Mouse (Mus musculus) forebrain, embryonic 12.5 days (tissue): Measurements from ENCODE around the gene Proca1. TPM values are rescaled to one million over a fixed set of nuclear protein-coding genes. Genes with fewer than 3 reads are reported as not detected.
A peak's percentile ranks its signal among the peaks of the same experiment; 100 is the strongest.

Experiments used
- ATAC-seq: fragments of 200-750 bp; cut with Nextera tagmentation; 2 replicates; pipeline ENCODE4 v1.8.0; 2017; ENCODE audit warnings: moderate TSS enrichment; ENCODE audit not compliant: low FRiP score
- H3K27ac ChIP-seq: fragments of 300-500 bp; sonication (generic); 2 replicates; pipeline ENCODE4 v1.5.1; 2016; ENCODE audit warnings: mild to moderate bottlenecking
- H3K27me3 ChIP-seq: fragments of 300-500 bp; sonication (generic); 2 replicates; pipeline ENCODE4 v1.6.1; 2016; ENCODE audit warnings: mild to moderate bottlenecking
- H3K36me3 ChIP-seq: fragments of 300-500 bp; sonication (generic); replicated peaks from 2 replicates; pipeline ENCODE4 v1.6.1; 2016; ENCODE audit warnings: mild to moderate bottlenecking
- H3K4me1 ChIP-seq: fragments of 300-500 bp; sonication (generic); 2 replicates; pipeline ENCODE4 v1.6.1; 2016
- H3K4me2 ChIP-seq: fragments of 300-500 bp; sonication (generic); 2 replicates; pipeline ENCODE4 v1.6.1; 2016; ENCODE audit warnings: mild to moderate bottlenecking, moderate library complexity
- H3K4me3 ChIP-seq: fragments of 300-500 bp; sonication (generic); replicated peaks from 2 replicates; pipeline ENCODE4 v1.5.1; 2016; ENCODE audit warnings: mild to moderate bottlenecking
- H3K9ac ChIP-seq: fragments of 300-500 bp; sonication (generic); 2 replicates; pipeline ENCODE4 v1.6.1; 2016; ENCODE audit warnings: mild to moderate bottlenecking
- H3K9me3 ChIP-seq: fragments of 300-500 bp; sonication (generic); 2 replicates; pipeline ENCODE4 v1.6.1; 2016
- WGBS: fragments of 180-500 bp; shearing (Covaris S2); methylation state at CpG from one replicate; pipeline ENCODE4 v1.1.7; 2016; 5-methylcytosine and 5-hydroxymethylcytosine counted together
- polyA plus RNA-seq: library from polyadenylated mRNA; unstranded; fragments of >200 nt; fragmentation: Nextera tagmentation; extraction: Ambion mirVana; gene quantifications from 2 replicates; pipeline ENCODE4 v1.2.1, GENCODE M21; 2016

Proca1 gene
- polyA plus RNA-seq, 1 experiment from 2014 or later: 1.5 TPM

GRCm38 (mm10) chr11:78213086-78213817, 20.1 kb downstream of the Proca1 start:
- no peaks in the 10 kb centered on the region for H3K27me3 ChIP-seq
- no peak overlapping the region for H3K4me3 ChIP-seq
- ATAC-seq: no peak
- no peak overlapping the region for H3K4me2 ChIP-seq
- no peak overlapping the region for H3K9ac ChIP-seq
- no peaks in the 10 kb centered on the region for H3K9me3 ChIP-seq
- H3K4me1 ChIP-seq: no peaks in the 10 kb centered on the region
- H3K36me3 ChIP-seq: peaks cover 97% of the 10 kb centered on the region
- 96% methylated on average over 14 of the region's 14 CpGs for WGBS
- no peak overlapping the region for H3K27ac ChIP-seq

GRCm38 (mm10) chr11:78215709-78216317, 22.6 kb downstream of the Proca1 start:
- Histone ChIP-seq H3K36me3 (peaks cover 96% of the 10 kb centered on the region), H3K4me3 (no peak overlapping the region), H3K4me2 (no peak overlapping the region), H3K27ac (no peak overlapping the region), H3K27me3 (no peaks in the 10 kb centered on the region), H3K9me3 (no peaks in the 10 kb centered on the region), H3K9ac (no peak overlapping the region), H3K4me1 (no peaks in the 10 kb centered on the region)
- ATAC-seq: no peak
- 91% methylated on average over 11 of the region's 11 CpGs for WGBS

- 96% methylated on average over 4 of the region's 4 CpGs for WGBS
- H3K9me3 ChIP-seq: no peaks in the 10 kb centered on the region
- H3K4me2 ChIP-seq: no peak overlapping the region
- no peak for ATAC-seq
- H3K27me3 ChIP-seq: no peaks in the 10 kb centered on the region
- H3K27ac ChIP-seq: no peak overlapping the region
- no peaks in the 10 kb centered on the region for H3K4me1 ChIP-seq
- H3K9ac ChIP-seq: no peak overlapping the region
- H3K36me3 ChIP-seq: peaks cover 97% of the 10 kb centered on the region
- no peak overlapping the region for H3K4me3 ChIP-seq
Measured at GRCm38 (mm10) chr11:78223586-78223985, 30.4 kb downstream of the Proca1 start.

- Histone ChIP-seq H3K27me3 (no peaks in the 10 kb centered on the region), H3K4me1 (no peaks in the 10 kb centered on the region), H3K36me3 (peaks cover 85% of the 10 kb centered on the region), H3K4me3 (no peak overlapping the region), H3K9me3 (no peaks in the 10 kb centered on the region), H3K27ac (no peak overlapping the region), H3K4me2 (no peak overlapping the region), H3K9ac (no peak overlapping the region)
- ATAC-seq: no peak
- 93% methylated on average over 6 of the region's 6 CpGs for WGBS
Measured at GRCm38 (mm10) chr11:78231518-78231917, 38.3 kb downstream of the Proca1 start.

- Histone ChIP-seq H3K9me3 (no peaks in the 10 kb centered on the region), H3K4me1 (peaks cover 21% of the 10 kb centered on the region), H3K27me3 (no peaks in the 10 kb centered on the region), H3K4me2 (no peak overlapping the region), H3K9ac (no peak overlapping the region), H3K27ac (no peak overlapping the region), H3K36me3 (peaks cover 34% of the 10 kb centered on the region), H3K4me3 (no peak overlapping the region)
- 94% methylated on average over 9 of the region's 9 CpGs for WGBS
- ATAC-seq: no peak
Measured at GRCm38 (mm10) chr11:78240193-78240857, 47.1 kb downstream of the Proca1 start.

GRCm38 (mm10) chr11:78245261-78245626, 52.1 kb downstream of the Proca1 start:
- Histone ChIP-seq H3K36me3 (peaks cover 11% of the 10 kb centered on the region), H3K4me2 (peak overlapping the region; percentile 86), H3K9me3 (no peaks in the 10 kb centered on the region), H3K27me3 (no peaks in the 10 kb centered on the region), H3K9ac (peak overlapping the region; percentile 89), H3K27ac (peak overlapping the region; percentile 84), H3K4me1 (peaks cover 41% of the 10 kb centered on the region), H3K4me3 (peak overlapping the region; percentile 91)
- WGBS: under 1% methylated on average over 19 of the region's 19 CpGs
- peak; percentile 62 for ATAC-seq

- 0% methylated on average over 50 of the region's 50 CpGs for WGBS
- Histone ChIP-seq H3K27me3 (no peaks in the 10 kb centered on the region), H3K9me3 (no peaks in the 10 kb centered on the region), H3K4me1 (peaks cover 41% of the 10 kb centered on the region), H3K27ac (peak within 1 kb of the TSS; percentile 84), H3K9ac (peak within 1 kb of the TSS; percentile 89), H3K4me2 (peak within 1 kb of the TSS; percentile 86), H3K36me3 (peaks cover 10% of the 10 kb centered on the region), H3K4me3 (peak within 1 kb of the TSS; percentile 91)
- ATAC-seq: peak; percentile 96
Measured at GRCm38 (mm10) chr11:78245627-78246317, 52.6 kb downstream of the Proca1 start, which contains the start of the genes Sdf2 and Supt6. TSS of gene Sdf2 (plus strand) at chr11:78245746. TSS of gene Supt6 (minus strand) at chr11:78245987.

GRCm38 (mm10) chr11:78246318-78247011, 53.3 kb downstream of the Proca1 start:
- Histone ChIP-seq H3K9ac (peak overlapping the region; percentile 33), H3K4me1 (peaks cover 41% of the 10 kb centered on the region), H3K4me2 (peak overlapping the region; percentile 86), H3K4me3 (peak overlapping the region; percentile 91), H3K9me3 (no peaks in the 10 kb centered on the region), H3K27ac (peak overlapping the region; percentile 84), H3K36me3 (peaks cover 15% of the 10 kb centered on the region), H3K27me3 (no peaks in the 10 kb centered on the region)
- no peak for ATAC-seq
- 53% methylated on average over 7 of the region's 7 CpGs for WGBS

GRCm38 (mm10) chr11:78247012-78247348, 53.8 kb downstream of the Proca1 start:
- Histone ChIP-seq H3K27ac (no peak overlapping the region), H3K9me3 (no peaks in the 10 kb centered on the region), H3K9ac (no peak overlapping the region), H3K36me3 (peaks cover 20% of the 10 kb centered on the region), H3K27me3 (no peaks in the 10 kb centered on the region), H3K4me1 (peaks cover 40% of the 10 kb centered on the region), H3K4me3 (no peak overlapping the region), H3K4me2 (peak overlapping the region; percentile 86)
- ATAC-seq: no peak
- 72% methylated on average over 3 of the region's 3 CpGs for WGBS

- no peaks in the 10 kb centered on the region for H3K27me3 ChIP-seq
- no peak for ATAC-seq
- H3K4me2 ChIP-seq: peak overlapping the region; percentile 31; the same call in 1 of the 2 replicates
- no peak overlapping the region for H3K9ac ChIP-seq
- no peak overlapping the region for H3K4me3 ChIP-seq
- no peaks in the 10 kb centered on the region for H3K9me3 ChIP-seq
- no peak overlapping the region for H3K27ac ChIP-seq
- H3K36me3 ChIP-seq: peaks cover 26% of the 10 kb centered on the region
- 64% methylated on average over 4 of the region's 4 CpGs for WGBS
- peaks cover 38% of the 10 kb centered on the region for H3K4me1 ChIP-seq
Measured at GRCm38 (mm10) chr11:78247727-78248140, 54.5 kb downstream of the Proca1 start.
